Mouse (Mus musculus): Measurements from ENCODE around the gene Krt34. TPM values are rescaled to one million over a fixed set of nuclear protein-coding genes. Genes with fewer than 3 reads are reported as not detected.

The Krt34 gene
- total RNA-seq, 2 experiments from 2014 or later, result not detected

- DNase-seq, result no peak
- intact Hi-C loops (cut with DNase I), result loop anchor here (2.0 kb wide), 1 partner anchor 541 kb away; no protein-coding TSS in a partner anchor
Observed at GRCm38 (mm10) chr11:100005905-100006304, 35.4 kb downstream of the Krt34 start.

GRCm38 (mm10) chr11:100004846-100005245, 36.5 kb downstream of the Krt34 start:
- intact Hi-C loops (cut with DNase I), result loop anchor here (2.0 kb wide), 1 partner anchor 540 kb away; no protein-coding TSS in a partner anchor
- no peak for DNase-seq

- intact Hi-C loops (cut with DNase I), result no loop called here
- no peak for DNase-seq
Observed at GRCm38 (mm10) chr11:99999091-99999490, 42.3 kb downstream of the Krt34 start.

- no peak for DNase-seq
- intact Hi-C loops (cut with DNase I), result no loop called here
Observed at GRCm38 (mm10) chr11:99994384-99994661, 47.0 kb downstream of the Krt34 start.

GRCm38 (mm10) chr11:99993620-99994383, 47.6 kb downstream of the Krt34 start, which contains the start of gene Krtap17-1:
TSS of gene Krtap17-1 (minus strand) at chr11:99993994.
- intact Hi-C loops (cut with DNase I), result no loop called here
- DNase-seq, result no peak

GRCm38 (mm10) chr11:99990571-99990970, 50.8 kb downstream of the Krt34 start:
- intact Hi-C loops (cut with DNase I), result no loop called here

GRCm38 (mm10) chr11:99989881-99990405, 51.4 kb downstream of the Krt34 start:
- DNase-seq, result no peak
- intact Hi-C loops (cut with DNase I), result no loop called here

More at GRCm38 (mm10) chr11:99990571-99990970, 50.8 kb downstream of the Krt34 start:
- DNase-seq, result no peak

GRCm38 (mm10) chr11:99988530-99988929, 52.8 kb downstream of the Krt34 start:
- DNase-seq, result no peak
- intact Hi-C loops (cut with DNase I), result no loop called here

Other genes with a start within 250 kb of the Krt34 start
- gene Gm11596, start 248.1 kb downstream of the Krt34 start, total RNA-seq (2021), result not detected
- not detected for gene Gm11569, start 242.6 kb downstream of the Krt34 start, total RNA-seq (2021)
- not detected for gene Gm11554, start 237.1 kb downstream of the Krt34 start, total RNA-seq (2021)
- not detected for gene Krtap4-13, start 231.7 kb downstream of the Krt34 start, total RNA-seq (2021)
- not detected for gene Gm11564, start 225.9 kb downstream of the Krt34 start, total RNA-seq (2021)
- not detected for gene 2300003K06Rik, start 203.5 kb downstream of the Krt34 start, total RNA-seq (2021)
- gene Krtap4-16, start 189.9 kb downstream of the Krt34 start, total RNA-seq (2021), result not detected
- gene Gm11568, start 183.6 kb downstream of the Krt34 start, total RNA-seq (2021), result not detected
- gene Gm11559, start 177.1 kb downstream of the Krt34 start, total RNA-seq (2021), result not detected
- gene Krtap9-1, start 168.2 kb downstream of the Krt34 start, total RNA-seq (2021), result not detected
- not detected for gene Gm11567, start 162.4 kb downstream of the Krt34 start, total RNA-seq (2021)
- gene Krtap31-1, start 133.6 kb downstream of the Krt34 start, total RNA-seq (2021), result not detected
- not detected for gene Gm11565, start 126.8 kb downstream of the Krt34 start, total RNA-seq (2021)
- not detected for gene Krtap31-2, start 105.3 kb downstream of the Krt34 start, total RNA-seq (2021)
- not detected for gene Krtap9-5, start 93.1 kb downstream of the Krt34 start, total RNA-seq (2021)
- not detected for gene Krtap29-1, start 62.5 kb downstream of the Krt34 start, total RNA-seq (2021)
- gene Krtap16-1, start 55.0 kb downstream of the Krt34 start, total RNA-seq (2021), result not detected
- gene Krtap17-1, start 47.6 kb downstream of the Krt34 start, total RNA-seq (2021), result not detected
- gene Krt33a, start 25.3 kb downstream of the Krt34 start, total RNA-seq (2021), result not detected
- gene Krt33b, start 11.7 kb downstream of the Krt34 start, total RNA-seq (2021), result not detected
- not detected for gene Krt31, start 9.0 kb upstream of the Krt34 start, total RNA-seq (2021)
- gene Krt32, start 46.7 kb upstream of the Krt34 start, total RNA-seq (2021), result not detected
- gene Krt35, start 54.7 kb upstream of the Krt34 start, total RNA-seq (2021), result not detected
- not detected for gene Krt36, start 64.1 kb upstream of the Krt34 start, total RNA-seq (2021)
- gene Krt13, start 80.0 kb upstream of the Krt34 start, total RNA-seq (2021), result not detected
- gene Krt15, start 94.4 kb upstream of the Krt34 start, total RNA-seq (2021), result not detected
- gene Krt19, start 107.1 kb upstream of the Krt34 start, total RNA-seq (2021), result under 1 TPM; 0.41 to 0.57 TPM
- not detected for gene Krt9, start 151.7 kb upstream of the Krt34 start, total RNA-seq (2021)
- not detected for gene Krt14, start 166.0 kb upstream of the Krt34 start, total RNA-seq (2021)
- not detected for gene Krt16, start 207.3 kb upstream of the Krt34 start, total RNA-seq (2021)
- under 1 TPM in 1 of 2 experiments, not detected in 1; 0.82 TPM for gene Krt17, start 219.5 kb upstream of the Krt34 start, total RNA-seq (2021)
- gene Krt42, start 228.3 kb upstream of the Krt34 start, total RNA-seq (2021), result not detected

Data from gastrocnemius, postnatal 36 days (tissue).